Mouse (Mus musculus) embryonic facial prominence, embryonic 15.5 days (tissue): ENCODE data around the gene Ints7. TPM values are rescaled to one million over a fixed set of nuclear protein-coding genes. Genes with fewer than 3 reads are reported as not detected.

ENCODE experiments used
- ATAC-seq: fragments of 200-750 bp; cut with Nextera tagmentation; 2 replicates; pipeline ENCODE4 v1.8.0; 2017; ENCODE audit warnings: low read depth, moderate TSS enrichment; ENCODE audit not compliant: insufficient number of reproducible peaks, low FRiP score, low TSS enrichment
- H3K27ac ChIP-seq: fragments of 300-500 bp; sonication (generic); replicated peaks from 2 replicates; pipeline ENCODE4 v1.5.1; 2015; ENCODE audit warnings: mild to moderate bottlenecking, inconsistent platforms
- H3K27me3 ChIP-seq: fragments of 300-500 bp; sonication (generic); 2 replicates; pipeline ENCODE4 v1.6.1; 2015; ENCODE audit warnings: inconsistent platforms
- H3K36me3 ChIP-seq: fragments of 300-500 bp; sonication (generic); 2 replicates; pipeline ENCODE4 v1.6.1; 2015; ENCODE audit warnings: mild to moderate bottlenecking, inconsistent platforms
- H3K4me1 ChIP-seq: fragments of 300-500 bp; sonication (generic); 2 replicates; pipeline ENCODE4 v1.6.1; 2015; ENCODE audit warnings: inconsistent platforms
- H3K4me2 ChIP-seq: fragments of 300-500 bp; sonication (generic); replicated peaks from 2 replicates; pipeline ENCODE4 v1.6.1; 2015; ENCODE audit warnings: mild to moderate bottlenecking, inconsistent platforms
- H3K4me3 ChIP-seq: fragments of 300-500 bp; sonication (generic); replicated peaks from 2 replicates; pipeline ENCODE4 v1.5.1; 2015; ENCODE audit warnings: mild to moderate bottlenecking, inconsistent platforms
- H3K9ac ChIP-seq: fragments of 300-500 bp; sonication (generic); 2 replicates; pipeline ENCODE4 v1.6.1; 2015; ENCODE audit warnings: inconsistent platforms
- H3K9me3 ChIP-seq: fragments of 300-500 bp; sonication (generic); replicated peaks from 2 replicates; pipeline ENCODE4 v1.6.1; 2016; ENCODE audit warnings: inconsistent platforms
- WGBS: fragments of 180-500 bp; shearing (Covaris S2); methylation state at CpG from one replicate; pipeline ENCODE4 v1.1.7; 2015; 5-methylcytosine and 5-hydroxymethylcytosine counted together
- polyA plus RNA-seq: library from polyadenylated mRNA; unstranded; fragments of >200 nt; fragmentation: Nextera tagmentation; extraction: Ambion mirVana; gene quantifications from 2 replicates; pipeline ENCODE4 v1.2.1, GENCODE M21; 2015

The Ints7 gene
- polyA plus RNA-seq, 1 experiment from 2014 or later, result 47.7 TPM

DNA sequence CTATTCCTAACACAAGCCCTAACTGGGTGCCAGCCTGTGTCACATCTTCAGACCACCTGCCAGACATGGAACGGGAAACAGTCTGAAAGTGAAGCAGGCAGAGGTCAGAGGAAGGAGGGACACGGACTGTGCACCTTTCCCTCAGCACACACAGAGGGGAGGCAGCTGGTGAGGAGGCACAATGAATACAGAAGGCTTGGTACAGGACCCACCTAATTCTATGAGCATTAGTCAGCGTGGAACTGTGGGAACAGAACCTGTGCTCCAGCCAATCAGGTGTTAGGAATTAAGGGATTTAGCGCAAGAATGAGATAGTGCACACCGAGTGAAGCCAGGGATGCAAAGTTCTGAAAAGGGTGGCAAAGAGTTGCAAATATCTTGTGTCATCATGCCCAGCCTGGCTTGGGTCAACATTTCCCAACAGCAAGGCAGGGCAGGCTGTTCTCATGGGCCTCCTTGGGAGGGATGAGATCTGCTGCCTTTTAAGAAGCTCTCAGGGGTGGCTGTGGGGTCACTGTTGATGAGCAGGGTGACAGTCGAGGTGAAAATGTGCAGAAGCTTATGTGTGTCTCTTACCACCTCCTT is 57.2 kb downstream of the Ints7 start:
- no peak for ATAC-seq
- H3K27me3 ChIP-seq, result no peaks in the 10 kb centered on the region
- H3K4me2 ChIP-seq, result no peak overlapping the region
- 67% methylated on average over 6 of the region's 6 CpGs for WGBS
- no peaks in the 10 kb centered on the region for H3K4me1 ChIP-seq
- H3K36me3 ChIP-seq, result no peaks in the 10 kb centered on the region
- H3K27ac ChIP-seq, result no peak overlapping the region
- H3K9ac ChIP-seq, result no peak overlapping the region
- no peaks in the 10 kb centered on the region for H3K9me3 ChIP-seq
- H3K4me3 ChIP-seq, result no peak overlapping the region

DNA sequence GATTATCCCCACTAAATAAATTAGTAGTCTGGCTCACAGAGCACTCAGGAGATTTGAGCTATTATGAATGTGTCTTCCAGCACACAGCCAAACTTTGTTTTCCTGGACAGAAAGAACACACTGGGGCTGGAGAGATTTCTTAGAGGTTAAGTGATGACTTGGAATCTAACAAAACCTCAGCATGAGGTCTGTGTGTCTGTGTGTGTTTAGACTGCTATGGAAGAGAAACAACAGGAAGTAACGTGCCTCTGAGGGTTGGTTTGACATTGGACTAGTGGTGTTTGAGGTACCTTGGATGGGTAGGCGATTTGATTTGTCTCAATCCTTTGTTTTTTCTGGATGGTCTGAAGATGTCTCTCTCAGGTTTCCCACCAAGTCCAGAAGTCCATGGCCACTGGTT is 58.7 kb downstream of the Ints7 start:
- H3K9ac ChIP-seq, result no peak overlapping the region
- H3K4me1 ChIP-seq, result no peaks in the 10 kb centered on the region
- 75% methylated on average over 2 of the region's 2 CpGs for WGBS
- H3K36me3 ChIP-seq, result no peaks in the 10 kb centered on the region
- H3K9me3 ChIP-seq, result no peaks in the 10 kb centered on the region
- H3K4me3 ChIP-seq, result no peak overlapping the region
- no peak overlapping the region for H3K4me2 ChIP-seq
- ATAC-seq, result no peak
- no peaks in the 10 kb centered on the region for H3K27me3 ChIP-seq
- no peak overlapping the region for H3K27ac ChIP-seq

DNA sequence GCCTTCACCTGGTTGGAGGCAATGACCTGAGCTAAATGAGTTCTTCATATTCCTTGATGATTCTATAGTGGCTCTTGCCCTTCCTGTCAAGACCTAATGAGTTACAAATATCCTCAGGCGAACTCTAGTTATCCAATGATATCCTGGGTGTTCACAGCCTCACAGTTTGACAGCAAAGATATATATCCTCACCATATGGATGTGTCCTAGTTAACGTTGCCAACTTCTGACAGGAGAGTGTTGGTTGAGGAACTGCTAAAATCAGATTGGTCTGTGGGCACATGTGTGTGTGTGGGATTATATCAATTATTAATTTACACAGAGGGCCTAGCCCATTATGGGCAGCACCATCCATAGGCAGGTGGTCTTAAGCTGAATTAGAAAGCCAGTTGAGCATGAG is 63.0 kb downstream of the Ints7 start:
- Histone ChIP-seq H3K4me1 (no peaks in the 10 kb centered on the region), H3K27me3 (0 out of 2 replicates have a peak, but pooled peaks cover 3% of the 10 kb centered on the region), H3K36me3 (no peaks in the 10 kb centered on the region), H3K9ac (no peak overlapping the region), H3K4me2 (no peak overlapping the region), H3K4me3 (no peak overlapping the region), H3K9me3 (no peaks in the 10 kb centered on the region), H3K27ac (no peak overlapping the region)
- WGBS, result 83% methylated on average over 2 of the region's 2 CpGs
- no peak for ATAC-seq

DNA sequence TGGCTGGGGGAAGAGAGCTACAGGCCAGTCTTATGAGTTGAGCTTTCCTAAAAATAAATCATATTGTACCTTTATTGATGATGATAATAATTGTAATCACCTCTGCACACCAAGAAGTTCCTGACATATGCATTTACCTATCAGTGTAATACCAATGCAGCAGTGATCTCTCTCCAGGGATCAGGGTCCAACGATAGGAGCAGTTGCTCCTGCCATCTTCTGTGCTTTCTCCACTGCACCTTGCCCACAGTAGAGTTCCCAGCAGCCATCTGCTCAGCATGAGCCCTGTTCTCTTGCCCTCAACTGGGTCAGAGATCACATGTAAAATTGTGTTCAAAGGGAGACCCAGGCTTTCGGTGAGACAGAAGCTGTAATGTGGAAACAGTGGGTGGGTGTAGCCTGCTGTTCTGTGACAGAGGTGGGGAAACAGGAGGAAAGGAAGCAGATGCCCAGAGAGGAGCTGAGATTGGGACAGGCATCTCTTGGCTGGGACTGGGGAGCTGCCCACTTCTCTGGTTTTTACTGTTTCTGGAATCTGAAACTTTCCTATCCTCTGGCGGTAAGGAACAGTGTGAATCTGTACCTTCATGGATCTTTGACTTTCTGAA is 63.9 kb downstream of the Ints7 start:
- H3K4me1 ChIP-seq, result no peaks in the 10 kb centered on the region

DNA sequence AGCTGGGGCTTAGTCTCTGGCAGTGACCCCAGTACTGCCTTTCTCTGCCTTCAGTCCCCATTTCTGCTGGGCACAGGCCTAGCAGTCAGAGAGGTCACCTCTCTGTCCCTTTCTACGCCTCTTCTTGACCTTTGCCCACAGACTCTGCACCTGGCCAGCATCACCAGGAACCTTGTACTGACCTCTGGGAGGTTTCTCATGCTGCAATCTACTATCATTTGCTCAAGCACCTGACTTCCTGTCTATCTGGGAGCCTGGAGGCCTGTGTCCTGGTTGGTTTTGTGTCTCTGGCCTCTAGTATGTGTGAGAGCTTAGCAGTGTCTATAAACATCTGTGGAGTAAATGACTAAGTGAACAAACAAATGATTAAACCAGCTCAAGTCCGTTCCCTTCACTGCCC is 64.7 kb downstream of the Ints7 start:
- Histone ChIP-seq H3K4me2 (no peak overlapping the region), H3K36me3 (no peaks in the 10 kb centered on the region), H3K27me3 (0 out of 2 replicates have a peak, but pooled peaks cover 3% of the 10 kb centered on the region), H3K4me3 (no peak overlapping the region), H3K4me1 (no peaks in the 10 kb centered on the region), H3K9me3 (no peaks in the 10 kb centered on the region), H3K27ac (no peak overlapping the region), H3K9ac (no peak overlapping the region)
- WGBS, result 70% methylated on average over 2 of the region's 2 CpGs
- no peak for ATAC-seq

More for the DNA sequence above, 63.9 kb downstream of the Ints7 start:
- no peak overlapping the region for H3K4me2 ChIP-seq
- H3K27me3 ChIP-seq, result 0 out of 2 replicates have a peak, but pooled peaks cover 3% of the 10 kb centered on the region
- H3K4me3 ChIP-seq, result no peak overlapping the region
- 71% methylated on average over 3 of the region's 3 CpGs for WGBS
- no peaks in the 10 kb centered on the region for H3K9me3 ChIP-seq
- no peak for ATAC-seq
- no peak overlapping the region for H3K27ac ChIP-seq
- no peaks in the 10 kb centered on the region for H3K36me3 ChIP-seq
- no peak overlapping the region for H3K9ac ChIP-seq

DNA sequence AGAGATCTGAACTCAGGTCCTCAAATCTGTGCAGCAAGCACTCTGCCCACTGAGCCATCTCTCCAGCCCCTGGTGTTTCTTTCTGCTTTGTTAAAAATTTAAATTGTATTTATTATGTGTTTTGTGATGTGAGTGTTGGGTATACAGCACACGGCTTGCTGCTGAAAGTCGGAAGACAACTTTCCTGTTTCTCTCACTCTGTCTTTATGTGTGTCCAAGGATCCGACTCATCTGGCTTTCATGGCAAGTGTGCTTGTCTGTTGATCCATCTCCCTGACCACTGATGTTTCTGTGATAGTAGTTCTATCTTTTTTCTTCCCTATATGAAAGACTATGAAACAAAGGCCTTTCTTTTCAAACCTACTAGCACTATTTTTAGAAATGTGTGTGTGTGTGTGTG is 65.4 kb downstream of the Ints7 start:
- 85% methylated on average over 3 of the region's 3 CpGs for WGBS
- Histone ChIP-seq H3K4me3 (no peak overlapping the region), H3K4me2 (no peak overlapping the region), H3K9me3 (no peaks in the 10 kb centered on the region), H3K9ac (no peak overlapping the region), H3K27me3 (0 out of 2 replicates have a peak, but pooled peaks cover 3% of the 10 kb centered on the region), H3K27ac (no peak overlapping the region), H3K4me1 (no peaks in the 10 kb centered on the region), H3K36me3 (no peaks in the 10 kb centered on the region)
- no peak for ATAC-seq

DNA sequence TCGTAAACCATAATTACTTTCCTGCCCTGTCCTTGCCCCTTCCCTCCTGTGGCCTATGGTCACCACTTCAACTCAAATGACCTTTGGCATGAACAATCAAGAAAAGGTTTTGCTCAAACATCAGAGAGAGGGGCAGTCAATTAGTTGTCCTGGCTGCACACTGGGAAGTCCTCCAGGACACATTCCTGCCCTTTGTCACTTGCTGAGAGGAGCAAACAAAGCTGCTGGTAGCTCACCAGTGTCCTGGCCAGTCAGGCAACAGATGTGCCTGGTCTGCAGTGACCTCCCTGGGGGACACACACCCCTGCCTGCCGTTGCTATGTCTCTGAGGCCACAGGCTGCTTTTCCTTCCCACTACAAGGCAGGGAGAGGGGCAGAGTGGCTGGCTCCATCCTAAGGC is 66.0 kb downstream of the Ints7 start:
- Histone ChIP-seq H3K9ac (no peak overlapping the region), H3K4me2 (no peak overlapping the region), H3K4me3 (no peak overlapping the region), H3K9me3 (no peaks in the 10 kb centered on the region), H3K27ac (no peak overlapping the region), H3K4me1 (no peaks in the 10 kb centered on the region), H3K27me3 (0 out of 2 replicates have a peak, but pooled peaks cover 3% of the 10 kb centered on the region), H3K36me3 (no peaks in the 10 kb centered on the region)
- WGBS, result 34% methylated on average over 2 of the region's 2 CpGs
- no peak for ATAC-seq

DNA sequence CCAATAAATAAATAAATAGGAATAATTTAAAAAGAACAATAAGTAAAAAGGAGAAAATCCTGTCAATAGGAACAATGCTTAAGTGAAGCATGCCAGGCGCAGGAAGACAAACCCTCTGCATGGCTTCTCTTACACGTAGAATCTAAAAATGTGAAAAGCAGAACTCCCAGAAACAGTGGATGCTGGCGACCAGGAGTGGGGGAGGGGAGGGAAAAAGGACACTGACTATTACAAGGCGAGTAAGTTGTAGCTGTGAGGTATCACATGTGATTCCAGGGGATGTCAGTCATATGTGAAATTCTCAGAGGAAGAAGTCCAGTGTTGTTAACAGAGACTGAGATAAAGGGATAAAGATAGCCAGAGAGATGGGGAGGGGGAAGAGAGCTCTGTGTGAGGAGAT is 67.5 kb downstream of the Ints7 start:
- no peak overlapping the region for H3K27ac ChIP-seq
- ATAC-seq, result no peak
- H3K4me2 ChIP-seq, result no peak overlapping the region
- no peak overlapping the region for H3K4me3 ChIP-seq
- H3K4me1 ChIP-seq, result no peaks in the 10 kb centered on the region
- no peaks in the 10 kb centered on the region for H3K36me3 ChIP-seq
- H3K27me3 ChIP-seq, result 0 out of 2 replicates have a peak, but pooled peaks cover 3% of the 10 kb centered on the region
- H3K9ac ChIP-seq, result no peak overlapping the region
- 46% methylated on average over 4 of the region's 4 CpGs for WGBS
- H3K9me3 ChIP-seq, result no peaks in the 10 kb centered on the region

DNA sequence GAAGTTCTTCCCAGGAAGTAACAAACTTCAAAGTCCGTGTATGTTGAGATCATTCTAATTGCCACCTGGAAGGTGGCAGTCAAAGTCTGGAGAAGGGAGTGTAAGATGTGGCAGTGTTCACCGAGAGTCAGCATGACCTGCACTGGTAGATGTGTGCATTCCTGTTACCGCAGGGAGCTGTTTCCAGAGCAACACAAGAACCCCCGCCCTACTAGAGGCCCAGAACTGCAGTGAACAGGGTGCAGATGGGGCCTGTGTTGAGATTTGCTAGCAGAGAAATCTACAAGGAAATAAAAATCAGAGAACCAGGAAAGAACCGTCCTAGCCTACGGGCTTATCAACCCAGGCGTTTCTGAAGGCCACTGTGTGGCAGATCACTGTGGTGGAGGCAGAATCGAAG is 70.5 kb downstream of the Ints7 start:
- Histone ChIP-seq H3K4me2 (no peak overlapping the region), H3K4me3 (no peak overlapping the region), H3K9me3 (no peaks in the 10 kb centered on the region), H3K27ac (no peak overlapping the region), H3K4me1 (no peaks in the 10 kb centered on the region), H3K9ac (no peak overlapping the region), H3K27me3 (0 out of 2 replicates have a peak, but pooled peaks cover 3% of the 10 kb centered on the region), H3K36me3 (no peaks in the 10 kb centered on the region)
- ATAC-seq, result no peak
- 65% methylated on average over 8 of the region's 8 CpGs for WGBS

DNA sequence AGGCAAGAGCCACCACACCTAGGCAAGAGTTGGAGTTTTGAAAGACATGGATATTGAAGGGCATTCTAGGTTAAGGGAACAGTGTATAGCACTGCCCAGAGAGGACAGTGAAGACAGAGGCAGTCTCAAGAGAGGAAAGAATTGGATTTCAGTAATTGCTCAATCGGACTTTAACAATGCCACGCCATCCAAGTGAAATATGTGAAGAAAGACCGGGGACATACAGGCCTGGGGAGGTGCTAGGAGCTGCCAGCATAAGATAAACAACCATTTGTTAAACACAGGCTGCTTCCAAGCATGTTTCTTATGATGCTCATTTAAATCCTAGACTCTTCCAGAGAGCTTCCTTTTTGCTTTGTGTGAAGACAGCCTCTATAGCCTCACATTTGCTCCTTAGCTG is 72.2 kb downstream of the Ints7 start:
- ATAC-seq, result no peak
- H3K9ac ChIP-seq, result no peak overlapping the region
- no peaks in the 10 kb centered on the region for H3K27me3 ChIP-seq
- H3K9me3 ChIP-seq, result no peaks in the 10 kb centered on the region
- no peaks in the 10 kb centered on the region for H3K4me1 ChIP-seq
- 78% methylated on average over 3 of the region's 3 CpGs for WGBS
- no peak overlapping the region for H3K4me2 ChIP-seq
- H3K27ac ChIP-seq, result no peak overlapping the region
- no peak overlapping the region for H3K4me3 ChIP-seq
- H3K36me3 ChIP-seq, result no peaks in the 10 kb centered on the region

DNA sequence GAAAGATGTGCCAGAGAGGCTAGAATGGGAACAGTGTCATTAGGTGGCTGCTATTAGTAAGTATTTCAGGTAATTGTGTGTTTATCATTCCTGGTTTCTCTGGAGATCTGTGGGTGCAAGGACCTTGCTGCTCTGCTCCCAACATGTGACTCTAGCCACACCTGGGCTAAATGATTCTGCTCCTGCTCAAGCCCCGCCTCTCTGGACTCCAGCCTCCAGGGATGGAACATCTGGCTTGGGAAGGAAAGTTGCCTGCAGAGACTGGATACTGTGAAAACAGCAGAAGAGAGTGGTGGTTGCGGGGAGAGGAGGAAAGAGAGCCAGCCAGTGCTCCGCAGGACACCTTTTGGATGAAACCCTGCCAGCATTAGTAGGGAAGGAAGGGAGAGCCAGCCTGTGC is 84.0 kb downstream of the Ints7 start:
- Histone ChIP-seq H3K4me3 (no peak overlapping the region), H3K4me2 (no peak overlapping the region), H3K9me3 (no peaks in the 10 kb centered on the region), H3K9ac (no peak overlapping the region), H3K27me3 (no peaks in the 10 kb centered on the region), H3K27ac (no peak overlapping the region), H3K36me3 (no peaks in the 10 kb centered on the region), H3K4me1 (peaks cover 9% of the 10 kb centered on the region; the same call in 1 of the 2 replicates)
- no peak for ATAC-seq
- 61% methylated on average over 3 of the region's 3 CpGs for WGBS
